In genomic region chr16:36476866-36477265, GRCm38 (mm10) we compare ENCODE assay signal across 13 mouse cellular contexts. TPM values are rescaled to one million over a fixed set of nuclear protein-coding genes. Genes with fewer than 3 reads are reported as not detected.
DNase-seq lines count a peak whose midpoint lies in the region; ATAC-seq lines count a peak whose summit lies in the region.
"Had no signal": no experiment of that assay in that cellular context is flagged by ENCODE, and none has a peak within 500 bp of the region (broad histone marks: within the 10 kb centered on the region; RNA-seq: fewer than 3 reads in every experiment).

No protein-coding gene starts in this region.

- no peak overlapping the region for H3K4me3 ChIP-seq in heart, embryonic 12.5 days
- H3K4me3 ChIP-seq: embryonic facial prominence, embryonic 13.5 days; kidney, embryonic 15.5 days had no signal

- peak; percentile 1 for DNase-seq in heart, adult 8-10 months (ENCODE audit: low spot score)
- peak; percentile 81 to 87 for DNase-seq in B cell, adult 2 months
- peak; percentile 71 to 79 for DNase-seq in monocyte, adult 2 months (ENCODE audit: low read depth in 1 of 2, low spot score in 2 of 2)
- DNase-seq in right cerebral cortex, postnatal 4 days: no peak
- no peak for DNase-seq in cerebellum, adult 18-20 months

- WGBS in heart, embryonic 12.5 days: 75% methylated on average over 9 of the region's 9 CpGs

- H3K4me1 ChIP-seq in heart, embryonic 12.5 days (replicated peaks): no peaks in the 10 kb centered on the region
- H3K4me1 ChIP-seq: embryonic facial prominence, embryonic 13.5 days; kidney, embryonic 15.5 days had no signal

- no peak overlapping the region for H3K9ac ChIP-seq in heart, embryonic 12.5 days
- H3K9ac ChIP-seq: embryonic facial prominence, embryonic 13.5 days; kidney, embryonic 15.5 days had no signal

- peaks cover 6% of the 10 kb centered on the region for H3K9me3 ChIP-seq in heart, embryonic 12.5 days (replicated peaks)
- H3K9me3 ChIP-seq: embryonic facial prominence, embryonic 13.5 days; kidney, embryonic 15.5 days had no signal

- no peaks in the 10 kb centered on the region for H3K36me3 ChIP-seq in heart, embryonic 12.5 days
- H3K36me3 ChIP-seq: embryonic facial prominence, embryonic 13.5 days; kidney, embryonic 15.5 days had no signal

- H3K27ac ChIP-seq in heart, embryonic 12.5 days (ENCODE audit: poor library complexity, severe bottlenecking): no peak overlapping the region
- H3K27ac ChIP-seq: embryonic facial prominence, embryonic 13.5 days; kidney, embryonic 15.5 days had no signal

- no peak for ATAC-seq in heart, embryonic 12.5 days (ENCODE audit: insufficient number of reproducible peaks, low FRiP score)
- ATAC-seq in hematopoietic stem cell, adult 5-6 weeks (replicated peaks in 1 of 2; ENCODE audit: insufficient read depth in 1 of 2, low FRiP score in 2 of 2, low TSS enrichment in 1 of 2, low read depth in 1 of 2, poor library complexity in 2 of 2, severe bottlenecking in 2 of 2): peak; percentile 99
- no peak for ATAC-seq in erythroid progenitor cell, adult 5-6 weeks (replicated peaks; ENCODE audit: low FRiP score, poor library complexity, severe bottlenecking)

- H3K27me3 ChIP-seq in heart, embryonic 12.5 days (replicated peaks): no peaks in the 10 kb centered on the region
- H3K27me3 ChIP-seq: embryonic facial prominence, embryonic 13.5 days; kidney, embryonic 15.5 days had no signal

- H3K4me2 ChIP-seq in heart, embryonic 12.5 days: no peak overlapping the region
- H3K4me2 ChIP-seq: embryonic facial prominence, embryonic 13.5 days; kidney, embryonic 15.5 days had no signal

RNA-seq across cellular contexts. Expression of gene Stfa3, which starts 21.7 kb away (rescaled TPM):
- total RNA-seq in heart, adult 8-10 months (2022): not detected
- polyA plus RNA-seq in heart, embryonic 12.5 days (2016; fragmentation: Nextera tagmentation; extraction: Ambion mirVana): not detected in 2 replicates
- not detected in 2 replicates for total RNA-seq in hematopoietic stem cell, adult 5-6 weeks (2017)
- total RNA-seq in erythroid progenitor cell, adult 5-6 weeks (2015; ENCODE audit: low replicate concordance): 8.0 and 10.1 TPM in 2 replicates
- total RNA-seq in erythroid progenitor cell, adult 5-6 weeks (2017; ENCODE audit: low replicate concordance): not detected in 2 replicates
- total RNA-seq: heart, postnatal 36 days; left cerebral cortex, adult 18-20 months had no signal
- polyA plus RNA-seq: frontal cortex, adult 2 months had no signal

Comparison
In these comparisons a context has a peak if more than half of its experiments do, and no peak if none do; other contexts are left out.
1. DNase-seq: peak in heart, adult 8-10 months (single experiment), B cell, adult 2 months (2 of 2) and monocyte, adult 2 months (2 of 2); none in right cerebral cortex, postnatal 4 days (single experiment) and cerebellum, adult 18-20 months (0 of 2).
2. ATAC-seq: peak in hematopoietic stem cell, adult 5-6 weeks (2 of 2); none in heart, embryonic 12.5 days (single experiment) and erythroid progenitor cell, adult 5-6 weeks (single experiment).